Mouse (Mus musculus) lung, embryonic 16.5 days (tissue): ENCODE measurements around the gene Btbd35f11. TPM values are rescaled to one million over a fixed set of nuclear protein-coding genes. Genes with fewer than 3 reads are reported as not detected.
"Not testable (repeated sequence)": the region's sequence is repeated elsewhere in the genome, so short reads cannot be mapped to it uniquely, and the experiment has no call there.

Experiments used
- ATAC-seq: fragments of 200-750 bp; cut with Nextera tagmentation; 2 replicates; pipeline ENCODE4 v1.8.0; 2017; ENCODE audit warnings: low read depth, mild to moderate bottlenecking, moderate library complexity
- H3K27ac ChIP-seq: fragments of 300-500 bp; sonication (generic); 2 replicates; pipeline ENCODE4 v1.5.1; 2014; ENCODE audit warnings: mild to moderate bottlenecking, control low read depth, low read length
- H3K27me3 ChIP-seq: fragments of 300-500 bp; sonication (generic); 2 replicates; pipeline ENCODE4 v1.6.1; 2014; ENCODE audit warnings: low read depth, low read length, mixed read lengths; ENCODE audit not compliant: control insufficient read depth, insufficient read depth
- H3K36me3 ChIP-seq: fragments of 300-500 bp; sonication (generic); 2 replicates; pipeline ENCODE4 v1.6.1; 2014; ENCODE audit warnings: low read length; ENCODE audit not compliant: control insufficient read depth, insufficient read depth
- H3K4me1 ChIP-seq: fragments of 300-500 bp; sonication (generic); replicated peaks from 2 replicates; pipeline ENCODE4 v1.6.1; 2014; ENCODE audit warnings: low read length, mixed read lengths; ENCODE audit not compliant: control insufficient read depth, insufficient read depth
- H3K4me2 ChIP-seq: fragments of 300-500 bp; sonication (generic); 2 replicates; pipeline ENCODE4 v1.6.1; 2014; ENCODE audit warnings: low read depth, low read length, control low read depth
- H3K4me3 ChIP-seq: fragments of 300-500 bp; sonication (generic); 2 replicates; pipeline ENCODE4 v1.5.1; 2014; ENCODE audit warnings: mild to moderate bottlenecking, low read length, control low read depth
- H3K9ac ChIP-seq: fragments of 300-500 bp; sonication (generic); 2 replicates; pipeline ENCODE4 v1.6.1; 2014; ENCODE audit warnings: low read length, control low read depth
- H3K9me3 ChIP-seq: fragments of 300-500 bp; sonication (generic); 2 replicates; pipeline ENCODE4 v1.6.1; 2016; ENCODE audit warnings: low read length; ENCODE audit not compliant: control insufficient read depth
- WGBS: fragments of 180-500 bp; shearing (Covaris S2); extraction: QIAGEN DNeasy Blood & Tissue Kit; methylation state at CpG from one replicate; pipeline ENCODE4 v1.1.7; 2014; 5-methylcytosine and 5-hydroxymethylcytosine counted together
- polyA plus RNA-seq: library from polyadenylated mRNA; unstranded; fragments of >200 nt; fragmentation: Nextera tagmentation; extraction: Ambion mirVana; gene quantifications from 2 replicates; pipeline ENCODE4 v1.2.1, GENCODE M21; 2015

Btbd35f11 gene
- not detected in 2 replicates for polyA plus RNA-seq

DNA sequence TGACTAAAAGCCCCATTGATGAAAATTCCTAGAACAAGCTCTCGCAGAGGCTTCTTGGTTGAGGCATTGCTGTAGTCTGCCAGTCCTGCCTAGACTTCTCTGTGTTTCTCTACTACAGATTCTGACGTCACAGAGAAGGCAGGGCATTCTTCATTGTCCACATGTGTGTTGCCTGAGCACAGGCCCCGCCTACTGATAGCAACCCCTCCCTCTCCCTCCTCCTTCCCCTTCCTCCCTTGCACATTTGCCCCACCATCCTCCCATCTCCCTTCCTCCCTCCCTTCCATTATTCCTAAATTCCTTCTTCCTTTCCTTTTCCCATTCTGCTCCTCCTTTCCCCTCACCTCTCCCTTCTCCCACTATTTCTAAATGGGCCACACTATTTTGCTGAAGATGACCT, at the start of gene Btbd35f11:
Gene Btbd35f11, minus strand, starts transcription at position 101 of the 400 bp plus-strand sequence.
- H3K27me3 ChIP-seq, H3K36me3 ChIP-seq, H3K4me2 ChIP-seq, H3K4me1 ChIP-seq, H3K4me3 ChIP-seq, H3K27ac ChIP-seq, H3K9ac ChIP-seq, ATAC-seq, H3K9me3 ChIP-seq: not testable (repeated sequence)
- 50% methylated on average over 1 of the region's 3 CpGs for WGBS

DNA sequence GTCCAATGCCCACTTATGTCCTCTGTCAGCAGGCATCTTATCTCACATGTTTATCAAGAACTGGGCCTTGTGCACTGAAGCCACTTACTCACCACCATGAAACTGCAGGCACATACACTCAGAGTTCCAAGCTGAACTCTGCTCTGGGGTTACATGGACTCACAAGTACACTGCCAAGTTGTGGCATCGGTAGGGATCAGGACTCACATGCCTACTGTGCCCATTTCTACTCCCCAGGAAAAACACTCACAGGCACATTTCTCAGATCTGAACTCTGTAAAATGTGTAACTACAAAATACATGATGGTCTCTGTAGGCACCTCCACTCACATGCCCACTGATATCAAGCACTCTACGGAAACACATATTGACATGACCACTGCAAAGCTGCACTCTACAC, 33.5 kb downstream of the Btbd35f11 start:
- H3K4me3 ChIP-seq, H3K36me3 ChIP-seq, ATAC-seq, H3K4me2 ChIP-seq, H3K4me1 ChIP-seq, H3K9me3 ChIP-seq, H3K27ac ChIP-seq, H3K9ac ChIP-seq, H3K27me3 ChIP-seq: not testable (repeated sequence)
- 100% methylated on average over 1 of the region's 2 CpGs for WGBS

Other genes starting within 250 kb of the Btbd35f11 start
- gene Btbd35f24, start 247.9 kb downstream of the Btbd35f11 start, polyA plus RNA-seq, result not detected in 2 replicates